Mouse (Mus musculus): ENCODE measurements around the gene Rap2b. TPM values are rescaled to one million over a fixed set of nuclear protein-coding genes. Genes with fewer than 3 reads are reported as not detected.

Rap2b gene
- total and polyA plus RNA-seq, 2 experiments, result 0.71 to 0.92 TPM

GRCm38 (mm10) chr3:61391564-61391963 is 30.1 kb downstream of the Rap2b start:
- no peaks in the 10 kb centered on the region for H3K4me1 ChIP-seq (ENCODE audit: control insufficient read depth, insufficient read depth, low read length)
- H3K79me2 ChIP-seq (ENCODE audit: control insufficient read depth, insufficient read depth, low read length), result no peaks in the 10 kb centered on the region
- H3K36me3 ChIP-seq (ENCODE audit: control insufficient read depth, insufficient read depth, low read length), result no peaks in the 10 kb centered on the region
- 46% methylated on average over 4 of the region's 4 CpGs for WGBS
- no peaks in the 10 kb centered on the region for H3K27me3 ChIP-seq (ENCODE audit: control insufficient read depth, insufficient read depth, low read length)
- H3K9ac ChIP-seq (ENCODE audit: low read depth, low read length), result no peak overlapping the region
- no peak for DNase-seq (ENCODE audit: extremely low read depth, low read depth, low spot score)
- H3K4me3 ChIP-seq (ENCODE audit: insufficient read depth, low read depth, low read length), result no peak overlapping the region
- H3K27ac ChIP-seq (replicated peaks; ENCODE audit: insufficient read depth, low read depth, low read length), result no peak overlapping the region
- TF ChIP-seq POLR2A (IDR thresholded peaks at IDR 0.05; ENCODE audit: extremely low read depth, insufficient read depth, low read length) (no peak), CTCF (IDR thresholded peaks at IDR 0.05; ENCODE audit: low read depth, low read length) (no peak)

DNA sequence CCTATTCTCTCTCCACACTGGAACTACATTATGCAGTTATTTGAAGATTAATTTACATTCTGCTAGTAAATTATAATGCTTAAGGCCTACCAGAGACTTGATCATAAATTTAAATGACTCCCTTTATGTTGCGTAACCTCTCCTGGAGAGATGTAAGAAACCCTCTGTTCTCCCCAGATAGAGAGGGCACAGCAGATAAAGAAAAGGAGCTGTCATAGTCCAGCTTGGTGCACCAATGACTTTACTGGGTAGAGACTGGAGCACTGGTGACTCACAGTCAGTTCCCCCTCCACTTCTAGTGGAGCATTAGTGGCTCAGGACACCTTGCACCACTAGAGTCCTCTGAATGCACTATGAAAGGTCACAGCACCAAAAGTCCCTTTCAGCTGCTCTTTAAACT is 31.4 kb downstream of the Rap2b start:
- Histone ChIP-seq H3K27ac (replicated peaks; ENCODE audit: insufficient read depth, low read depth, low read length) (no peak overlapping the region), H3K4me3 (ENCODE audit: insufficient read depth, low read depth, low read length) (no peak overlapping the region), H3K36me3 (ENCODE audit: control insufficient read depth, insufficient read depth, low read length) (no peaks in the 10 kb centered on the region), H3K27me3 (ENCODE audit: control insufficient read depth, insufficient read depth, low read length) (no peaks in the 10 kb centered on the region), H3K4me1 (ENCODE audit: control insufficient read depth, insufficient read depth, low read length) (no peaks in the 10 kb centered on the region), H3K79me2 (ENCODE audit: control insufficient read depth, insufficient read depth, low read length) (no peaks in the 10 kb centered on the region), H3K9ac (ENCODE audit: low read depth, low read length) (no peak overlapping the region)
- no peak for DNase-seq (ENCODE audit: extremely low read depth, low read depth, low spot score)
- WGBS, result 97% methylated on average over 1 of the region's 1 CpGs
- no peak for TF ChIP-seq POLR2A (IDR thresholded peaks at IDR 0.05; ENCODE audit: extremely low read depth, insufficient read depth, low read length)
- TF ChIP-seq CTCF (IDR thresholded peaks at IDR 0.05; ENCODE audit: low read depth, low read length), result no peak

GRCm38 (mm10) chr3:61393520-61393919 is 32.1 kb downstream of the Rap2b start:
- no peaks in the 10 kb centered on the region for H3K4me1 ChIP-seq (ENCODE audit: control insufficient read depth, insufficient read depth, low read length)
- DNase-seq (ENCODE audit: extremely low read depth, low read depth, low spot score), result no peak
- H3K36me3 ChIP-seq (ENCODE audit: control insufficient read depth, insufficient read depth, low read length), result no peaks in the 10 kb centered on the region
- H3K79me2 ChIP-seq (ENCODE audit: control insufficient read depth, insufficient read depth, low read length), result no peaks in the 10 kb centered on the region
- H3K9ac ChIP-seq (ENCODE audit: low read depth, low read length), result no peak overlapping the region
- H3K4me3 ChIP-seq (ENCODE audit: insufficient read depth, low read depth, low read length), result no peak overlapping the region
- no peaks in the 10 kb centered on the region for H3K27me3 ChIP-seq (ENCODE audit: control insufficient read depth, insufficient read depth, low read length)
- TF ChIP-seq CTCF (IDR thresholded peaks at IDR 0.05; ENCODE audit: low read depth, low read length) (no peak), POLR2A (IDR thresholded peaks at IDR 0.05; ENCODE audit: extremely low read depth, insufficient read depth, low read length) (no peak)
- WGBS, result 82% methylated on average over 3 of the region's 3 CpGs
- H3K27ac ChIP-seq (replicated peaks; ENCODE audit: insufficient read depth, low read depth, low read length), result no peak overlapping the region

GRCm38 (mm10) chr3:61395382-61395781 is 33.9 kb downstream of the Rap2b start:
- WGBS, result 85% methylated on average over 3 of the region's 3 CpGs
- Histone ChIP-seq H3K79me2 (ENCODE audit: control insufficient read depth, insufficient read depth, low read length) (no peaks in the 10 kb centered on the region), H3K9ac (ENCODE audit: low read depth, low read length) (no peak overlapping the region), H3K27me3 (ENCODE audit: control insufficient read depth, insufficient read depth, low read length) (no peaks in the 10 kb centered on the region), H3K36me3 (ENCODE audit: control insufficient read depth, insufficient read depth, low read length) (no peaks in the 10 kb centered on the region), H3K4me3 (ENCODE audit: insufficient read depth, low read depth, low read length) (no peak overlapping the region), H3K4me1 (ENCODE audit: control insufficient read depth, insufficient read depth, low read length) (no peaks in the 10 kb centered on the region), H3K27ac (replicated peaks; ENCODE audit: insufficient read depth, low read depth, low read length) (no peak overlapping the region)
- DNase-seq (ENCODE audit: extremely low read depth, low read depth, low spot score), result no peak
- no peak for TF ChIP-seq CTCF (IDR thresholded peaks at IDR 0.05; ENCODE audit: low read depth, low read length)
- no peak for TF ChIP-seq POLR2A (IDR thresholded peaks at IDR 0.05; ENCODE audit: extremely low read depth, insufficient read depth, low read length)

GRCm38 (mm10) chr3:61396728-61397127 is 35.3 kb downstream of the Rap2b start:
- Histone ChIP-seq H3K27ac (replicated peaks; ENCODE audit: insufficient read depth, low read depth, low read length) (no peak overlapping the region), H3K27me3 (ENCODE audit: control insufficient read depth, insufficient read depth, low read length) (no peaks in the 10 kb centered on the region), H3K4me1 (ENCODE audit: control insufficient read depth, insufficient read depth, low read length) (no peaks in the 10 kb centered on the region), H3K36me3 (ENCODE audit: control insufficient read depth, insufficient read depth, low read length) (no peaks in the 10 kb centered on the region), H3K4me3 (ENCODE audit: insufficient read depth, low read depth, low read length) (no peak overlapping the region), H3K9ac (ENCODE audit: low read depth, low read length) (no peak overlapping the region), H3K79me2 (ENCODE audit: control insufficient read depth, insufficient read depth, low read length) (no peaks in the 10 kb centered on the region)
- 92% methylated on average over 2 of the region's 2 CpGs for WGBS
- peak; percentile 23 for DNase-seq (ENCODE audit: extremely low read depth, low read depth, low spot score)
- TF ChIP-seq POLR2A (IDR thresholded peaks at IDR 0.05; ENCODE audit: extremely low read depth, insufficient read depth, low read length) (no peak), CTCF (IDR thresholded peaks at IDR 0.05; ENCODE audit: low read depth, low read length) (no peak)

DNA sequence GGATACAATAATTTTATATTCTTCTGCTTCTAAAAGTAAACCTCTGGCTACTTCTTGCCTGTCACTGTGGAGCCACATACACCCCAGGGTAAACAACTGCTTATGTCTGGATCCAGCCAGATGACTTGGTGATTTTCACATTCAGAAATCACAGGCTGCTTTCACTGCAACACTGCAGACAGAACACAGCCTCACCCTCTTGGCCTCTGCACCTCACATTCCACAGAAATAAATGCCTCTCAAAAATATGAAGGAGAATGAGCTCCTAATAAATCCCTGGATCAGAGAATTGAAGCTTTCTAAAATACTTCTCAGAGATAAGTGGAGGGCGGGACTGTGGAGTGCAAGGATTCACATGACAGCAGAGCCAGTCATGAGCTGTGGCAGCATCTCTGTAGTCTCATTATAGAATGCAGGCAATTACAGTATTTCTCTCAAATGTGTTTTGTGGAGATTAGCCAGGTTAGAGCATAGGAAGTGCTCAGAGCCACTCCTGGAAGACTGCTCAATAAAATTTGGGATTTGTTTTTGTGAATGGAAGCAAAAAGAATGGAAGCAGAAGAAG is 39.5 kb downstream of the Rap2b start:
- 56% methylated on average over 1 of the region's 1 CpGs for WGBS
- no peak overlapping the region for H3K9ac ChIP-seq (ENCODE audit: low read depth, low read length)
- no peaks in the 10 kb centered on the region for H3K4me1 ChIP-seq (ENCODE audit: control insufficient read depth, insufficient read depth, low read length)
- no peak for DNase-seq (ENCODE audit: extremely low read depth, low read depth, low spot score)
- H3K79me2 ChIP-seq (ENCODE audit: control insufficient read depth, insufficient read depth, low read length), result no peaks in the 10 kb centered on the region
- H3K27me3 ChIP-seq (ENCODE audit: control insufficient read depth, insufficient read depth, low read length), result no peaks in the 10 kb centered on the region
- H3K36me3 ChIP-seq (ENCODE audit: control insufficient read depth, insufficient read depth, low read length), result no peaks in the 10 kb centered on the region
- no peak for TF ChIP-seq POLR2A (IDR thresholded peaks at IDR 0.05; ENCODE audit: extremely low read depth, insufficient read depth, low read length)
- no peak for TF ChIP-seq CTCF (IDR thresholded peaks at IDR 0.05; ENCODE audit: low read depth, low read length)
- H3K4me3 ChIP-seq (ENCODE audit: insufficient read depth, low read depth, low read length), result no peak overlapping the region
- no peak overlapping the region for H3K27ac ChIP-seq (replicated peaks; ENCODE audit: insufficient read depth, low read depth, low read length)

All from liver, adult 2 months (tissue).